Mouse (Mus musculus): ENCODE data around the gene Ptpdc1. TPM values are rescaled to one million over a fixed set of nuclear protein-coding genes. Genes with fewer than 3 reads are reported as not detected.
A peak's percentile ranks its signal among the peaks of the same experiment; 100 is the strongest.

Gene Ptpdc1
- polyA plus RNA-seq, 1 experiment from 2014 or later = 25.2 TPM

DNA sequence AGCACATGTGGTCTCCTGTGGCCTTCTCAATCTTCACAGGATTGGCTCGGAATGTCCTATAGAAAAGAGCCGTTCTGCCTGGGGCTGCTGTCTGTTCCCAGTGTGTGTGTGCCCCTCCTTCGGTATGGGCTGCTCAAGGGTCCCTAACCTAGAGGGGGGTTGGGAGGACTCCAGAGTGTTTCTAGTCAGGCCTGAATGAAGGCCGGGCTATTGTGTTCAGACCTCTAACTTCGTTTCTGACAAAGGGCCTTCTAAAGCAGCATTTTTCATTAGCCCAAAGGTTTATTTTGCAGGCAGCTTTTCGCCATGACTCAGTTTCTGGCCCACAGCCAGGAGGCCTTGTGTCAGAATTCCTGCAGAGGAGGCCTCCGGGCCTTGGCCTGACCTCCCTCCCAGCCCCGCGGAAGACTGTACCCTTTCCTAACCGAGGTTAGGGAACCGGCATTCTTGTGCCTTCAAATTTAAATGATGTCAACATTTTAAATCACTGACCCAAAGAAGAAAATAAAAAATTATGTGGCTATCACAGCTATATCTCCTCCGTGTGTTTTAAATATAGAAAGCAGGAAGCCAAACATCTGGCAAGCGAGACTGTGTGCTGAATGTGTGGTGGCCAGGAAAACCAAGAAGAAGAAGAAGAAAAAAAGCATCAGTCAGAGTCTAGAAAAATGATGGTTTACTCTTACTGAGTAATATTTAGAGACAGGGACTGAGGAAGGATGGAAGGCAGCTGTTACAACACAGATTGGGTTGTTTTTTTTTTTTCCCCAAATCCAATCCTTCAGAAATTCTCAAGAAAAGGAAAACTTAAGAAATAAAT, 59.1 kb downstream of the Ptpdc1 start:
- Histone ChIP-seq H3K9me3 (ENCODE audit: control insufficient read depth, low read length) (no peaks in the 10 kb centered on the region), H3K4me1 (ENCODE audit: control insufficient read depth, insufficient read depth, low read length) (no peaks in the 10 kb centered on the region), H3K27me3 (ENCODE audit: control insufficient read depth, insufficient read depth, low read length) (no peaks in the 10 kb centered on the region), H3K27ac (ENCODE audit: low read depth, low read length) (peak overlapping the region; percentile 67), H3K36me3 (ENCODE audit: control insufficient read depth, insufficient read depth, low read length) (no peaks in the 10 kb centered on the region), H3K9ac (replicated peaks; ENCODE audit: low read depth, low read length) (no peak overlapping the region), H3K4me2 (ENCODE audit: low read depth, low read length) (no peak overlapping the region), H3K4me3 (ENCODE audit: low read depth, low read length) (no peak overlapping the region)
- WGBS = 17% methylated on average over 13 of the region's 13 CpGs
- ATAC-seq (ENCODE audit: low read depth) = peak; percentile 77; the same call in 1 of the 2 replicates

DNA sequence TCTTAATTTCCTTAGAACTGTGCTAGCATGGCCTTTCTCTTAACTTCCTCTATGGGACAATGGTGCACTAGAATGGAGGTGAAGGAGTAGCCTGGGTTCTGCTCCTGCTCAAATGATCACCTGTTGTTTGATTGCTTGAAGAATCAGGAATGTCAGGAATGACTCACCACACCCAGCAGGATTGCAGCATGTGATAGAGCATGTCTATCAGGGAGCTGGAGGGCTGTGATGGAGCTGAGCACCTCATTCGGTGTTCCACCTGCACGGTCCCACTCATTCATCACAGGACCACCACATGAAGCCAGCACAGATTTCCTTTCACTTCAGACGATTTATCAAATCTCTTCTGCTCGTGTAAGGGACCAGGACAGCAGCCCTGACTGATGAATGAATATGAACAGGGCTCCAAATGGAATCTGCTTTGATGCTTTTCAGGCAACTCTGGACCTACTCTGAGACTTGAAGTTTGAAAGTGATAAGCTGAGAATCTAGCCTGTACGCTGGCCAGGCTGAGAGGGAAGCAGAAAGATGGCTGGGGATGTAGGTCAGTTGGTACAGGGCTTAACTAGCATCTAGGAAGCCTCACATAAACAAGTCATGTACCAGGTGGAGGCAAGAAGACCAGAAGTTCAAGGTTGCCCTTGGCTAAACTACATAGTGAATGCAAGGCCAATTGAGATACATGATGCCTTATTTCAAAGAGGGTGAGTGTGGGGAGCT, 60.4 kb downstream of the Ptpdc1 start:
- ATAC-seq (ENCODE audit: low read depth) = no peak
- Histone ChIP-seq H3K4me2 (ENCODE audit: low read depth, low read length) (no peak overlapping the region), H3K9me3 (ENCODE audit: control insufficient read depth, low read length) (no peaks in the 10 kb centered on the region), H3K4me1 (ENCODE audit: control insufficient read depth, insufficient read depth, low read length) (no peaks in the 10 kb centered on the region), H3K4me3 (ENCODE audit: low read depth, low read length) (no peak overlapping the region), H3K27me3 (ENCODE audit: control insufficient read depth, insufficient read depth, low read length) (no peaks in the 10 kb centered on the region), H3K27ac (ENCODE audit: low read depth, low read length) (no peak overlapping the region), H3K9ac (replicated peaks; ENCODE audit: low read depth, low read length) (no peak overlapping the region), H3K36me3 (ENCODE audit: control insufficient read depth, insufficient read depth, low read length) (no peaks in the 10 kb centered on the region)
- WGBS = 91% methylated on average over 5 of the region's 5 CpGs

DNA sequence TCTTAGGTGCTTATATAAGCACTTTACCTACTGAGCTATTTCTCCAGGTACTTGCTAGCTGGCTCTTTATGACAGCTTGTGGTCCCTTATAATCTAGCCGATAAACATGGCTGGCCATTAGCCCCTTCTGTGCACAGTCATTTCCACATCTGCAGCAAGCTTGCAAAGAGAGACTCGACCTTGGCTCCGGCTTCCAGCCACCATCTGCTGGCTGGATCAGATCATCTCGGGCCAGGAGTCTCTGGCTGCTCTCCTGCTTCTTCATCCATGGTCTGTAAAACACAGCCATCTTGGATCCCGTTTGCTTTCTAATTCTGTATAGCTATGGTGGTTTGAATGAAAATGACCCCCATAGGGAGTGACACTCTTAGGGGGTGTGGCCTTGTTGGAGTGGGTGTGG, 63.1 kb downstream of the Ptpdc1 start:
- ATAC-seq (ENCODE audit: low read depth) = no peak
- H3K4me1 ChIP-seq (ENCODE audit: control insufficient read depth, insufficient read depth, low read length) = no peaks in the 10 kb centered on the region
- H3K27ac ChIP-seq (ENCODE audit: low read depth, low read length) = no peak overlapping the region
- no peak overlapping the region for H3K9ac ChIP-seq (replicated peaks; ENCODE audit: low read depth, low read length)
- no peaks in the 10 kb centered on the region for H3K36me3 ChIP-seq (ENCODE audit: control insufficient read depth, insufficient read depth, low read length)
- 90% methylated on average over 5 of the region's 5 CpGs for WGBS
- no peak overlapping the region for H3K4me3 ChIP-seq (ENCODE audit: low read depth, low read length)
- no peak overlapping the region for H3K4me2 ChIP-seq (ENCODE audit: low read depth, low read length)
- no peaks in the 10 kb centered on the region for H3K9me3 ChIP-seq (ENCODE audit: control insufficient read depth, low read length)
- no peaks in the 10 kb centered on the region for H3K27me3 ChIP-seq (ENCODE audit: control insufficient read depth, insufficient read depth, low read length)

DNA sequence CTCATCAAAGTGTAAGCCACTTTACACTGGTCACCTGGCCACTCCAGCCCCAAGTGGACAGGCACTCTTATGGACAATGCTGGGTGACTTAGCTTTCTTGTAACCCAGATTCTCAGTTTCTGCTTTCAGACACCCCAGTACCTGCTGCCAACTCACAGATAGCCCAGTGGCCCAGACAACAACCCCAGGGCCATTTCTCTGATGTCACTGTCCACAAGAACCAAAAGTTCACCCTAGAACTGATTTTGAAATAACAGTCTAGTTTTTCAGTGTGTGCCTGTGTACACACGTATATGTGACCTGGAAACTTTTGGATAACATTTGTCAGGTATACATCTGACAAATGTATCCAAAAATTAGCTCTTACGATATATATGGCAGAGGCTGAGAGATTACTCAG, 64.0 kb downstream of the Ptpdc1 start:
- Histone ChIP-seq H3K9me3 (ENCODE audit: control insufficient read depth, low read length) (no peaks in the 10 kb centered on the region), H3K4me1 (ENCODE audit: control insufficient read depth, insufficient read depth, low read length) (no peaks in the 10 kb centered on the region), H3K27ac (ENCODE audit: low read depth, low read length) (no peak overlapping the region), H3K36me3 (ENCODE audit: control insufficient read depth, insufficient read depth, low read length) (no peaks in the 10 kb centered on the region), H3K27me3 (ENCODE audit: control insufficient read depth, insufficient read depth, low read length) (no peaks in the 10 kb centered on the region), H3K4me2 (ENCODE audit: low read depth, low read length) (no peak overlapping the region), H3K4me3 (ENCODE audit: low read depth, low read length) (no peak overlapping the region), H3K9ac (replicated peaks; ENCODE audit: low read depth, low read length) (no peak overlapping the region)
- no peak for ATAC-seq (ENCODE audit: low read depth)
- 87% methylated on average over 2 of the region's 2 CpGs for WGBS

DNA sequence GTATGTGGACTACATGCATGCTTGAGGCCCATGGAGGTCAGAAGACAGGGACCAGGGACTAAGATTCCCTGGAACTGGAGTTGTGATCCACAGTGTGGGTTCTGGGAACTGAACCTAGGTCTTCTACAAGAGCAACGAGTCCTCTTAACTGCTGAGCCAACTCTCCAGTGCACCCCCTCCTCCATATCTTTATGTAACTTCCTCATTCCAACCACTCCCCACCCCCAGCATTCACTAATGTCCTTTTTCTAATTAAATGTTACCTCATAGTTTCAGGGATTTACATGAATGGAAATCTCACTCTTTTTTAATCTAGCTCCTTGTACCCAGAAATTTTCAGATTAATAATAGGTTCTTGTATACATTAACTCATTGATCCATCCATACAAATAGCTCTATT, 69.5 kb downstream of the Ptpdc1 start:
- no peak for ATAC-seq (ENCODE audit: low read depth)
- Histone ChIP-seq H3K4me3 (ENCODE audit: low read depth, low read length) (no peak overlapping the region), H3K27ac (ENCODE audit: low read depth, low read length) (no peak overlapping the region), H3K4me2 (ENCODE audit: low read depth, low read length) (no peak overlapping the region), H3K4me1 (ENCODE audit: control insufficient read depth, insufficient read depth, low read length) (0 out of 2 replicates have a peak, but pooled peaks cover 4% of the 10 kb centered on the region), H3K36me3 (ENCODE audit: control insufficient read depth, insufficient read depth, low read length) (no peaks in the 10 kb centered on the region), H3K27me3 (ENCODE audit: control insufficient read depth, insufficient read depth, low read length) (no peaks in the 10 kb centered on the region), H3K9ac (replicated peaks; ENCODE audit: low read depth, low read length) (no peak overlapping the region), H3K9me3 (ENCODE audit: control insufficient read depth, low read length) (no peaks in the 10 kb centered on the region)
- 85% methylated on average over 1 of the region's 1 CpGs for WGBS

DNA sequence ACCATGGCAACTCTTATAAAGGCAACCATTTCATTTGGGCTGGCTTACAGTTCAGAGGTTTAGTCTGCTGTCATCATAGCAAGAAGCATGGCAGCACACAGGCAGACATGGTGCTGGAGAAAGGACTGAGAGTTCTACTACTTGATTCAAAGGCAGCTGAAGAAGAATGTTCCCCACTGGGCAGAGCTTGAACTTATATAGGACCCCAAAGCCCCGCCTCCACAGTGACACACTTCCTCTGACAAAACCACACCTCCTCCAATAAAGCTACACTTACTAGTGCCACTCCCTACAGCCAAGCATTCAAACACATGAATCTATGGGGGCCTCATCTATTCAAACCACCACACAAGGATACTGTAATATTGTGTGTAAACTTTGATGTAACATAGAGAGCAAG, 70.9 kb downstream of the Ptpdc1 start:
- no peaks in the 10 kb centered on the region for H3K27me3 ChIP-seq (ENCODE audit: control insufficient read depth, insufficient read depth, low read length)
- no peak overlapping the region for H3K4me2 ChIP-seq (ENCODE audit: low read depth, low read length)
- WGBS = 74% methylated on average over 1 of the region's 1 CpGs
- no peaks in the 10 kb centered on the region for H3K36me3 ChIP-seq (ENCODE audit: control insufficient read depth, insufficient read depth, low read length)
- H3K9ac ChIP-seq (replicated peaks; ENCODE audit: low read depth, low read length) = no peak overlapping the region
- ATAC-seq (ENCODE audit: low read depth) = no peak
- H3K4me3 ChIP-seq (ENCODE audit: low read depth, low read length) = no peak overlapping the region
- 0 out of 2 replicates have a peak, but pooled peaks cover 4% of the 10 kb centered on the region for H3K4me1 ChIP-seq (ENCODE audit: control insufficient read depth, insufficient read depth, low read length)
- no peaks in the 10 kb centered on the region for H3K9me3 ChIP-seq (ENCODE audit: control insufficient read depth, low read length)
- H3K27ac ChIP-seq (ENCODE audit: low read depth, low read length) = no peak overlapping the region

DNA sequence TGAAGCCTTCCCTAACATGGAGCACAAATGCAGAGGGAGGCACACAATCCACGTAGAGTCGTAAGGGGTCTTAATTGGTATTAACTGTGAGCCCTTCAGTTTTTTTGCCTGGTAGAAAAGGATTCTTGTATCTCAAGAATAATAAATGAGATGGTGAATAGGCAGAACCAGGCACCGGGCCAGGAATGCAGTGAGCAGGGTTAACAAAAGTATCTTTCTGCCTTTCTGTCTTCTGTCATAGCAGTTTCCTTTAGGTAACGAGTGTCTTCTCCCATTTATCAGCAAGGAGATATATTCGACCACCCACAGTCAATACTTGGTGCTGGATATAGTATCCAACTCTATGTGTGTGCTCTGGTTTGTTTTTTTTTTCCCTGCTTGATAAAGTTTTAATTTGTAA, 72.0 kb downstream of the Ptpdc1 start:
- Histone ChIP-seq H3K4me3 (ENCODE audit: low read depth, low read length) (no peak overlapping the region), H3K9me3 (ENCODE audit: control insufficient read depth, low read length) (no peaks in the 10 kb centered on the region), H3K27me3 (ENCODE audit: control insufficient read depth, insufficient read depth, low read length) (no peaks in the 10 kb centered on the region), H3K36me3 (ENCODE audit: control insufficient read depth, insufficient read depth, low read length) (no peaks in the 10 kb centered on the region), H3K4me2 (ENCODE audit: low read depth, low read length) (no peak overlapping the region), H3K9ac (replicated peaks; ENCODE audit: low read depth, low read length) (no peak overlapping the region), H3K4me1 (ENCODE audit: control insufficient read depth, insufficient read depth, low read length) (0 out of 2 replicates have a peak, but pooled peaks cover 4% of the 10 kb centered on the region), H3K27ac (ENCODE audit: low read depth, low read length) (no peak overlapping the region)
- WGBS = 49% methylated on average over 5 of the region's 5 CpGs
- no peak for ATAC-seq (ENCODE audit: low read depth)

DNA sequence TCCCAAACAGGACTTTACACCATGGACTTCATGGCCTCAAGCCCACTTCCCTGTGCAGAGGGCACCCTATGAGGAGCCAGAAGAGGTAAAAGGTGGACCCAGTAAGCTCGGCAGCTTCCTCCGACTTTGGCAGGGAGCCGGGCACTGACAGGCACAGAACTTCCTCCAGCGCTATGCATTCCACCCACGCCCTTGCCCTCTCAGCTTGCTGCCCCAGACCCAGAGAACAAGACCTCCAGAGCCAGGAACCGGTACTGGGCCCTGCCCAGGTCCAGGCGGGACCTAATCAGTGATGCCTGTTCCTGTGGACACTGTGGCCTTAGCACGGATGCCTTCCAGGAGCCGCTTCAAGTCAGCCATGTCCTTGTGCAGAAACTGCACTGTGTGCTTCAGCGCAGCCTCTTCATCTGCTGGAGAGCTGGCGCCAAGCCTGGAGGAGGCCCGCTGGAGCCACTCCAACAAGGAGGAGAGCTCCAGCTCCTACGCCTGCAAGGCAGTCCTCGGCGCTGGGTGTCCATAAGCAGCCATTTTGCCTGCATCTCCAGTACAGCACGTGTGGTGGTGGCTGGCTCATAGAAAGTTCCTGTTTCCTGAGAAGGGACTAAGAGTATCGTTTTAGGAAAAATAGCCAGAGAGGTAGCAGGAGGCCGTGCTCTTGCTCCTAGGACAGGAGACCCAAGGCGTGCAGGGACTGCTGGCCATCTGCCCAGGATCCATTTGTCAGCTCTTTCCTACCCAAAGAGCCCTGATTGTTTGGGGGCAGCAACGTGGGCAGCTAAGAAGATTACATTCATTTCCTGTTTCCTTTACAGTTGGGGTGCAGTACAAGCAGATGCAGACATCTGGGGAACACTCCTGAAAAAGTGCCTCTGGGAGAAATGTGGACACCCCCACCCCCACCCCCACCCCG, 73.0 kb downstream of the Ptpdc1 start:
- H3K27me3 ChIP-seq (ENCODE audit: control insufficient read depth, insufficient read depth, low read length) = no peaks in the 10 kb centered on the region
- peak overlapping the region; percentile 27; the same call in 1 of the 2 replicates for H3K4me2 ChIP-seq (ENCODE audit: low read depth, low read length)
- ATAC-seq (ENCODE audit: low read depth) = peak; percentile 73; the same call in 1 of the 2 replicates
- H3K9ac ChIP-seq (replicated peaks; ENCODE audit: low read depth, low read length) = no peak overlapping the region
- WGBS = 65% methylated on average over 21 of the region's 21 CpGs
- no peaks in the 10 kb centered on the region for H3K36me3 ChIP-seq (ENCODE audit: control insufficient read depth, insufficient read depth, low read length)
- H3K9me3 ChIP-seq (ENCODE audit: control insufficient read depth, low read length) = no peaks in the 10 kb centered on the region
- H3K4me1 ChIP-seq (ENCODE audit: control insufficient read depth, insufficient read depth, low read length) = 0 out of 2 replicates have a peak, but pooled peaks cover 4% of the 10 kb centered on the region
- peak overlapping the region; percentile 86 for H3K27ac ChIP-seq (ENCODE audit: low read depth, low read length)
- no peak overlapping the region for H3K4me3 ChIP-seq (ENCODE audit: low read depth, low read length)

Measured in neural tube, embryonic 14.5 days (tissue).